16 mouse cellular contexts compared by ENCODE assay signal in genomic region chr6:113911094-113911493, GRCm38 (mm10).
A peak's percentile ranks its signal among the peaks of the same experiment; 100 is the strongest.
DNase-seq lines count a peak whose midpoint lies in the region; ATAC-seq and TF ChIP-seq lines count a peak whose summit lies in the region.
"Had no signal": no experiment of that assay in that cellular context is flagged by ENCODE, and none has a peak within 500 bp of the region (broad histone marks: within the 10 kb centered on the region; RNA-seq: fewer than 3 reads in every experiment).

No protein-coding gene starts in this region.

- no peak for TF ChIP-seq EP300 in lung, postnatal 0 days (IDR thresholded peaks at IDR 0.05)
- TF ChIP-seq EP300 in MEL (IDR thresholded peaks at IDR 0.05; ENCODE audit: low read depth in 1 of 2, low read length in 2 of 2), result no peak

- WGBS in lung, postnatal 0 days, result 63% methylated on average over 16 of the region's 16 CpGs
- WGBS in olfactory bulb, adult 2 months, result 81% methylated on average over 16 of the region's 16 CpGs

- no peak overlapping the region for H3K27ac ChIP-seq in gastrocnemius, adult 2 months
- no peak overlapping the region for H3K27ac ChIP-seq in lung, postnatal 0 days (ENCODE audit: low read length)
- H3K27ac ChIP-seq in MEL (ENCODE audit: control insufficient read depth, low read depth, low read length), result no peak overlapping the region
- no peak overlapping the region for H3K27ac ChIP-seq in olfactory bulb, adult 2 months (ENCODE audit: insufficient read depth, low read depth, low read length)
- H3K27ac ChIP-seq: embryonic facial prominence, embryonic 13.5 days; lung, embryonic 15.5 days; stomach, embryonic 15.5 days had no signal

- no peaks in the 10 kb centered on the region for H3K79me2 ChIP-seq in MEL (ENCODE audit: control insufficient read depth, insufficient read depth, low read length, poor library complexity)

- no peaks in the 10 kb centered on the region for H3K4me1 ChIP-seq in lung, postnatal 0 days (ENCODE audit: insufficient read depth, low read depth, low read length)
- no peaks in the 10 kb centered on the region for H3K4me1 ChIP-seq in MEL (ENCODE audit: control insufficient read depth in 1 of 2, insufficient read depth in 2 of 2, low read length in 2 of 2)
- peaks cover 25% of the 10 kb centered on the region for H3K4me1 ChIP-seq in olfactory bulb, adult 2 months (ENCODE audit: control insufficient read depth, insufficient read depth, low read length)
- H3K4me1 ChIP-seq: embryonic facial prominence, embryonic 13.5 days; heart, embryonic 12.5 days; lung, embryonic 15.5 days; stomach, embryonic 15.5 days had no signal

- H3K36me3 ChIP-seq in lung, postnatal 0 days (ENCODE audit: insufficient read depth, low read length), result no peaks in the 10 kb centered on the region
- H3K36me3 ChIP-seq in MEL (ENCODE audit: control insufficient read depth in 1 of 2, insufficient read depth in 2 of 2, low read length in 2 of 2), result no peaks in the 10 kb centered on the region
- H3K36me3 ChIP-seq: embryonic facial prominence, embryonic 13.5 days; G1E; heart, embryonic 12.5 days; lung, embryonic 15.5 days; stomach, embryonic 15.5 days had no signal

- H3K4me3 ChIP-seq in gastrocnemius, adult 2 months, result no peak overlapping the region
- H3K4me3 ChIP-seq in lung, postnatal 0 days (ENCODE audit: low read depth, low read length), result no peak overlapping the region
- H3K4me3 ChIP-seq in MEL (ENCODE audit: control insufficient read depth in 1 of 2, insufficient read depth in 1 of 2, low read depth in 2 of 2, low read length in 2 of 2), result no peak overlapping the region
- H3K4me3 ChIP-seq in olfactory bulb, adult 2 months (ENCODE audit: insufficient read depth, low read depth, low read length), result no peak overlapping the region
- H3K4me3 ChIP-seq: embryonic facial prominence, embryonic 13.5 days; heart, embryonic 12.5 days; lung, embryonic 15.5 days; stomach, embryonic 15.5 days had no signal

- intact Hi-C loops in gastrocnemius, adult 2 months (cut with DNase I), result no loop called here
- intact Hi-C loops in gastrocnemius, postnatal 36 days (cut with DNase I), result no loop called here

- H3K4me2 ChIP-seq in lung, postnatal 0 days (replicated peaks; ENCODE audit: low read depth, low read length), result no peak overlapping the region
- H3K4me2 ChIP-seq: embryonic facial prominence, embryonic 13.5 days; heart, embryonic 12.5 days; lung, embryonic 15.5 days; stomach, embryonic 15.5 days had no signal

- no peak for DNase-seq in gastrocnemius, adult 2 months
- no peak for DNase-seq in gastrocnemius, postnatal 36 days
- no peak for DNase-seq in lung, postnatal 0 days (ENCODE audit: low spot score)
- DNase-seq in lung, postnatal 25 days (ENCODE audit: low spot score), result no peak
- DNase-seq in MEL (ENCODE audit: low read depth, low spot score), result no peak
- no peak for DNase-seq in spleen, postnatal 36 days (ENCODE audit: low spot score in 2 of 2)
- DNase-seq in adrenal gland, adult 8-10 months, result no peak
- DNase-seq: adrenal gland, postnatal 36 days; layer of hippocampus, postnatal 36 days had no signal

- no peak for TF ChIP-seq RAD21 in MEL (IDR thresholded peaks at IDR 0.05; ENCODE audit: low read depth, low read length)

- no peak for ATAC-seq in lung, postnatal 0 days
- ATAC-seq: intestine, embryonic 16.5 days had no signal

- H3K9me3 ChIP-seq in lung, postnatal 0 days (ENCODE audit: low read length), result no peaks in the 10 kb centered on the region
- H3K9me3 ChIP-seq in MEL (replicated peaks; ENCODE audit: insufficient read depth, low read length), result no peaks in the 10 kb centered on the region
- H3K9me3 ChIP-seq: embryonic facial prominence, embryonic 13.5 days; heart, embryonic 12.5 days; lung, embryonic 15.5 days; stomach, embryonic 15.5 days had no signal

- no peaks in the 10 kb centered on the region for H3K27me3 ChIP-seq in lung, postnatal 0 days (replicated peaks; ENCODE audit: insufficient read depth, low read length)
- no peaks in the 10 kb centered on the region for H3K27me3 ChIP-seq in MEL (ENCODE audit: control insufficient read depth in 1 of 2, insufficient read depth in 2 of 2, low read length in 2 of 2)
- H3K27me3 ChIP-seq: embryonic facial prominence, embryonic 13.5 days; lung, embryonic 15.5 days; stomach, embryonic 15.5 days had no signal

- TF ChIP-seq POLR2A in MEL (IDR thresholded peaks at IDR 0.05; ENCODE audit: control insufficient read depth in 1 of 2, insufficient read depth in 1 of 2, low read depth in 1 of 2, low read length in 2 of 2, poor library complexity in 1 of 2), result no peak
- no peak for TF ChIP-seq POLR2A in olfactory bulb, adult 2 months (IDR thresholded peaks at IDR 0.05; ENCODE audit: insufficient read depth, low read depth, low read length)

- no peak overlapping the region for H3K9ac ChIP-seq in lung, postnatal 0 days (replicated peaks; ENCODE audit: low read depth)
- H3K9ac ChIP-seq in MEL (ENCODE audit: control insufficient read depth, low read depth, low read length, poor library complexity, severe bottlenecking), result no peak overlapping the region
- H3K9ac ChIP-seq: embryonic facial prominence, embryonic 13.5 days; heart, embryonic 12.5 days; lung, embryonic 15.5 days; stomach, embryonic 15.5 days had no signal

- peak; percentile 33; the same call in 1 of the 2 replicates for TF ChIP-seq CTCF in gastrocnemius, adult 2 months (IDR thresholded peaks at IDR 0.05)
- TF ChIP-seq CTCF in lung, postnatal 0 days (IDR thresholded peaks at IDR 0.05), result peak; percentile 46
- TF ChIP-seq CTCF in MEL (IDR thresholded peaks at IDR 0.05 in 2 of 3, conservative IDR thresholded peaks at IDR 0.05 in 1 of 3; ENCODE audit: control insufficient read depth in 1 of 3, insufficient read depth in 1 of 3, low read depth in 2 of 3, low read length in 3 of 3, poor library complexity in 1 of 3, severe bottlenecking in 1 of 3), result peak in 2 of 3 experiments; percentile 19 to 21; a peak in 1 of 6 replicates
- peak; percentile 59; the same call in 1 of the 2 replicates for TF ChIP-seq CTCF in olfactory bulb, adult 2 months (IDR thresholded peaks at IDR 0.05; ENCODE audit: insufficient read depth, low read depth, low read length)

TF ChIP-seq in MEL, 35 proteins besides CTCF, POLR2A, EP300 and RAD21:
- TF ChIP-seq ELF1 (IDR thresholded peaks at IDR 0.05; ENCODE audit: low read depth, low read length) (no peak), HCFC1 (IDR thresholded peaks at IDR 0.05; ENCODE audit: low read depth, low read length) (no peak), POLR2AphosphoS2 (IDR thresholded peaks at IDR 0.05; ENCODE audit: low read length) (no peak), MAZ (IDR thresholded peaks at IDR 0.05; ENCODE audit: low read depth, low read length) (no peak), BHLHE40 (IDR thresholded peaks at IDR 0.05; ENCODE audit: borderline replicate concordance, low read depth, low read length) (no peak), GABPA (IDR thresholded peaks at IDR 0.05; ENCODE audit: low read depth, low read length) (no peak), MYB (IDR thresholded peaks at IDR 0.05; ENCODE audit: low read depth, low read length) (no peak), GATA1 (IDR thresholded peaks at IDR 0.05; ENCODE audit: low read depth, low read length) (no peak), MAX (IDR thresholded peaks at IDR 0.05; ENCODE audit: low read length) (no peak), TCF12 (IDR thresholded peaks at IDR 0.05; ENCODE audit: low read depth, low read length) (no peak), SMC3 (IDR thresholded peaks at IDR 0.05; ENCODE audit: low read depth, low read length) (no peak), MYC (IDR thresholded peaks at IDR 0.05; ENCODE audit: low read depth, low read length) (no peak), ZNF384 (IDR thresholded peaks at IDR 0.05; ENCODE audit: low read depth, low read length) (no peak), MXI1 (IDR thresholded peaks at IDR 0.05; ENCODE audit: low read depth, low read length) (no peak), CHD2 (IDR thresholded peaks at IDR 0.05; ENCODE audit: low read length) (no peak), ETS1 (IDR thresholded peaks at IDR 0.05; ENCODE audit: low read depth, low read length) (no peak), TBP (IDR thresholded peaks at IDR 0.05; ENCODE audit: low read depth, low read length) (no peak), NRF1 (IDR thresholded peaks at IDR 0.05; ENCODE audit: insufficient read depth, low read depth, low read length, poor library complexity, severe bottlenecking) (no peak)
